Mouse (Mus musculus) layer of hippocampus, postnatal 25 days (tissue): ENCODE measurements around the gene Rbmx. TPM values are rescaled to one million over a fixed set of nuclear protein-coding genes. Genes with fewer than 3 reads are reported as not detected.

Source experiments
- DNase-seq, 2 experiments: peaks; one replicate each; pipeline ENCODE4 v3.0.0; 2022; ENCODE audit warnings: mixed read lengths in 2 of 2, low spot score in 1 of 2; ENCODE audit errors: extremely low spot score in 1 of 2
- total RNA-seq, 2 experiments: library from RNA; stranded (reverse); gene quantifications; 2 replicates each; pipeline ENCODE4 v1.2.3; 2021

Gene Rbmx
- total RNA-seq, result 10 to 100 TPM; 55.0 to 68.0 TPM

DNA sequence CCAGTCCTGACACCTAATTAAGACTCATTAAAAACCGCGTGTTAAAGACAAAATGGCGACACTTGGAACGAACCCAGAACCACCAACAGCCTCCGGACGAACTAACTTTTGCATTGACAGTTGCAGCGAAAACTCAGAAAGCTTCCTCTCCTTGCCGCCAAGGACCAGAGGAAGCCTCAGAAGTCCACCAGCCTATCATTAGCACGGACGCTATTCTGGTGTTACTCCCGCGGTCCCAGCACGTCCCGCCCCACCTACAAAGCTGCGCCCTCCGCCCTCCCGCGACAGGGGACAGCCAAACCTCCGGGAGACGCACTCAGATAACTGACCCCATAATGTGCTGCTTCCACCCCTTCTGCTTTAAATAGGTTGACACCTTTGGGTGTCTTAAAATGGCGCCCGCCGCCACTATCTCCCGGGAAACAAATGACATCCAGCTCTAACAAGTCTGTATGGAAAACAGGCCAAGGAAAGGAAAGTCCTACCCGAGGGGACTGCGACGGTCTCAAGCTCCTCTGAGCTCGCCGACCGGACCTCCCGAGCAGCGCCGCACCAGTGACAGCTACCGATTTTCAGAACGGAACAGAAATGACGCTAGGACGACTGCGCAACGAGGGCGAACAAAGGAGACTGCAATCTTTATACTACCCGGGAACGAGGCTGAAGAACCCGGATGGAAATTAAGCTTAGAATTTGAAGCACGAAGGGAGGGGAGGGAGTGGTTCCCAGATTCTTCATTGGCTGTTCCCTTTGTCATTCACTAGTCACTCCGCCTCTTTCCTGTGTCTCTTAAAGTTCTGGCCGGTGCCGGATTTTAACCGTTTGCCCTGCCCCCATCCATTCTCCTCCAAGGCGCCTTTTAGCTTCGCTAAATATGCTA is at the start of gene Rbmx:
Gene Rbmx (minus strand): TSS at position 670 of the 880 bp plus-strand sequence.
- DNase-seq, result peak; percentile 68 to 70

DNA sequence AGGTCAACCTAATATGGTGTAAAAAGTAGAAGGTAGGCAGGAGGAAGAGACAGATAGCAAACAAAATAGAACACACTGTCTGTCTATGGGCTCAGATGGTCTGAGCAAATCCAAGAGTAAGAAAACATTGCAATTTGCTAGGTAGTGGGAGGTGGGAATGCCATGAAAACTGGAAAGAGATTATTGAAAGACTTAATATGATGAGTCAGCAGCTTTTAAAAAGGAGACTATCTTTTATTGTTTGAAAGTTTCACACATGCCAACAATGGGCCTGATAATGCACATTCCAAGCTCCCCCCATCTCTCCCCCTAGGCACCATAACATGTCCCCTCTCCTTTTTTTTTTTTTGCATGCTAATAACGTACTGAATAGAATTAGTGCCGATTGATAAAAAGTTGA is 41.1 kb upstream of the Rbmx start:
- DNase-seq, result no peak

DNA sequence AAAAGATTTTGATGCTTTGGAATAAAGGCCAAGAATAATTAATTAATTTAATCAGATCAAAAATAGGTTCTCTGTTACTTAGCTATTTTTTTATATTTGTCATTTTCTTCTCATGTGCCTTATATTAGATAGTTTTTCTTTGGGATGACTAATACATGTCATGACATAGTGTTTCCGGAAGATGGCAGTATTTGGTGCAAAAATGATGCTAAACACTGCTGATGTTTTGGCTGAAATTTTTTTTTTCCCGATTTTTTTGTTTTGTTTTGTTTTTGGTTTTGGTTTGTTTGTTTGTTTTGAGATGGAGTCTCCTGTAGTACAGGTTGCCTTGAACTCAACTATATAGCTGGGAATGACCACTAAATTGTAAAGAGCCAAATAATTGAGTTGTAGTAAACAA is 38.8 kb upstream of the Rbmx start:
- no peak for DNase-seq

DNA sequence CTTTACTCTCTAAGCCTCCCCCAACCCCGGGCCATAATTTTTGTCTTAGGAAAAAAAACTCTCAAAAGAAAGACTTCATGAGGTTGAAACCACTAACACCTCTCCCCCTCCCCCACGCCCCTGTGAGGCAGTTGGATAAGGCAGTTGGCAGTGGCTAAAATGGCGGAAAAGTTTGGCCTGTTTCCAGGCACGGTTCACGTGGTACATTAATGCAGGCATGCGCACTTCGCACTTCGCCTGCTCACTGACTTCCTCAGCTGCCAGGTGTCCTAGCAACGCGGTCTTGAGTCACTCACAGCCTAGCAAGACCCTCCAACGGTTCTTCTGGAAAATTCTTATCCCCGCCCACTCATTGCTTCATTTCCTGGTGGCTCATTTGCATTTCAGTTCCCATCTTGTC is 15.9 kb upstream of the Rbmx start, which contains the start of gene Gm364:
Gene Gm364 (plus strand): TSS at position 386 of the 400 bp plus-strand sequence.
- DNase-seq, result no peak

DNA sequence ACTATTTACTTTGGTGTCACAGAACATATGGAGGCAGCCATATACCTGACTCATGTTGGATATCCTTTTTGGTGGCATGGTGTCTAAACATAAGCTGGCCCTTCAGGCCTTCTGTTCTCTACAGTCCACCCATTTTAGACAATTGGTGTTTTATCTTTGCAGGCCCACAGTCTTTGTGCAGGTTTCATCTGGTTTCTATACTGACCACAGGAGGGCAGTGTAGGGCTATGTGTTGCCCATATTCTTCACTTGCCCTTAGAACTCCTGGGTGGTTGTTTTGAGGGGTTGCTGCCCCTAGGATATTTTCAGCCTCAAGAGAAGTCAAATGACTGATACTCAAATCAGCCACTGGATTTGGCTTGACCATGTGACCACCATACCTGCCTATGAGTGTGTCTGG is 10.8 kb upstream of the Rbmx start:
- no peak for DNase-seq

DNA sequence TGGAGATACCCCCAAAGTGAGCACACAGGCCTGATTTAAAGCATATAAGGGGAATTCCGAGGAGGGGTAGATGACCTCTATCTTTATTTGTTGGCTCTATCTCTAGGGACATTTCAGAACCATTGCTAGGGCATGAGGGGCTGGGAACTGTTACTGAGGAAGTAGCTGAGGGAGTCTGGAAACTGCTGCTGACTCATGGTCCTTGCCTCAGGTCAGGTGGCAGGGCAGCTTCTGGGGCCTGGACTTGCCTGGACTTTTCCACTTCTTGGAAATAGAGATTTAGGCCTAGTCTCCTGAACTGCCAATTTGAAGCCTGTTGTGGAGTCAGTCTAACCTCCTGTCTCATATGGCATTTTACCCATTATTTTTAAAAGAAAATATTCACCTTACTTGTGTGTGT is 8.6 kb upstream of the Rbmx start:
- no peak for DNase-seq

DNA sequence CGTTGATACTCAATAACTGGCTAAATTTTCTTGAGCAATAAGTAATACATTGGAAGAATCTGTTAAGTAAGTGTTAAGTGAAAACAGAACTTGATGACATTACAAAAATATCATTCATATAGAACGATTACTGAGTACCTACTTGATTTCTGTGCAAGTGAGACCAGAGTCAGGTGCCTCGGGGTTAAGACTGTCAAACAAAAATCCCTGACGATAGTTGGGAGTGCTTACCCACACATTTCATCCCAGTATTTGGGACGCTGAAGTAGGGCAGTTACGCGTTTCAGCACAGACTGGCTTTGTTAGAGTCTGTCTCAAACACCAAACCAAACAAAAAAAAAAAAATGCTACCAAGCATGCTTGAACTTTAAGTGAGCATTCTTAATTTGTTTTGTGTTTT is 576 bp upstream of the Rbmx start:
- DNase-seq, result no peak

DNA sequence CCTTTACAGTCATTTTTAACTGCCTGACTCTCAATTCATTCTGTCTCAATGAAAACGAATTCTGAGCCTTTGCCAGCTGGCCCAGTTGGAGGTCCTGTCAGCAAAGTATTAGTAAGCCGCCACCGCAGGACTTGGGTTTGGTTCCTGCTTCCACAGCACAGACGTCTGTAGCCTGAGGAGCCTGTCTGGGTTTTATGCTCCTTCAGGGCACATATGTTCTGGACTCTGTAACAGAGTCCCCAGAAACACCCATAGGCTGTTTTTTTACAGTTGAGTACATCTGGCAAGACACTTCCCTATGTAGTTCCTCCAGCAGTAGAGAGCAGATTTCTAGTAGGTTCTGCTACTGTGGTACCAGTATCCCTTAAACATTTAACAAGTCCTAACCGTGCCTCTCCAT is 11.9 kb downstream of the Rbmx start:
- no peak for DNase-seq

DNA sequence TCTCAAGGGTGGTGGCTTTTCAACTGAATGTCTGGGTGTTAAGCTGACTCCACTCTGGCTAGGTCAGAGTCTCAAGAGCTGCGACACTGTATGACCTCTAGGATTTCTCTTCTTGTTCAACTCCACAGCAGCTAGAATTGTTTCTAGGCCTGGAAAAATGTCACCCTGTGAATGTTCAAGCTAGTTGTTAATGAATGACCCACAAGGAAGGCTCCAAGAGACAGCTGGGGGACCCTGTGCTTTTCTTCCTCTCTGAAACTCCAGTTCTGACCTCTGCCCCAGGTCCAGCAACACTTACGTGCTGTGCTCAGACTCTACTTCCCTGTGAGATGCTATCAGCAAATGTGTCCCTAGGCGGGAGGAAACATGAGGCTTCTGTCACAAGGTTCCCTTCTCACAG is 14.3 kb downstream of the Rbmx start:
- DNase-seq, result no peak

DNA sequence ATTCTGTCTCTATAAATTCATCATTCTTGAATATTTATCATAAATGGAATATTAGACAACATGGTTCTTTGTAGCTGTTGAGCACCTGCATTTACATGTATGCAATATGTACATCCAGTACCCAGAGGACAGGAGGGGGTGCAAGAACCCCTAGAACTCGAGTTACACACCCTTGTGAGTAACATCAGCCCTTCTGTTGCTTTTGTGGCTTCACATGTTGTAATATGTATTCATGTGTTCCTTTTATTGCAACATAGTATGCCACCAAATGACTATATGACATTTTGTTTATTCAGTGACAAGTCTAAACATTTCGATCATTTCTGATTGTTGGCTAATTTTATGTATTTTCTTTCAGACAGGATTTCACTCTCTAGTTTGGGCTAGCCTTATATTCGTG is 15.7 kb downstream of the Rbmx start:
- no peak for DNase-seq

DNA sequence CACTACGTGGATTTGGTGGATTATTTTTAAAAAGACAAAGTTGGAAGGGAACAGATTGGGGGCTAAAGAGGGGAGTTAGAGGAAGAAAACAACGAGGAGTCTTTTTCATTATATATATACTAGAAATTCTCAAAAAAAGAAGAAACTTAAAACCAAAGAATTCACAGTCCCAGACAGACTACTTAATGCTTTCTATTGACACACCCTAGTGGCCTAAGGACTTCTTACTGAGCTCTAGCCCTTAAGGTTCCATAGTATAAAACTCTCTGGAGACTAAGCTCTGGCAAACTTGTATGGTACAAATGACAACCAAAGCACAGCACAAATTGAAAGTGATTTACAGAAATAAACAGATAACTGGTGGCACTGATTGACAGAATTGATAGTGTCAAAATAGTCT is 18.8 kb downstream of the Rbmx start:
- no peak for DNase-seq

DNA sequence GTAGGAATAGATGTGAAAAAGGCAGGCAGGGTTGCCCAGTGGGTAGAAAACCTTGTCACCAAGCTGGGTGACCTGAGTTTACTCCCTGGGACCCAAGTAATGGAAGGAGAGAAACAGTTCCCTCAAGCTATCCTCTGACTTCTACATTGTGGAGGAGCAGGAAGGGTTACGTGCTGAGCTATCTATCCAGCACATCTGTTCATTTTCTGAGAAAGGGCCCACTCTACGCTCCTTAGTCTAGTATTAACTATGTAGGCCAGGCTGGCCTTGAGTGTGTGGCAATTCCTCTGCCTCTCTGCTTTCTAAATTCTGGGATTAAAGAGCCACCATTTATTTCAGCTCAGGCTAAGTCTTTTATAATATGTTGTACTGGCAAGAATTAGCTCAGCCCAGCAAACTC is 19.3 kb downstream of the Rbmx start:
- no peak for DNase-seq

DNA sequence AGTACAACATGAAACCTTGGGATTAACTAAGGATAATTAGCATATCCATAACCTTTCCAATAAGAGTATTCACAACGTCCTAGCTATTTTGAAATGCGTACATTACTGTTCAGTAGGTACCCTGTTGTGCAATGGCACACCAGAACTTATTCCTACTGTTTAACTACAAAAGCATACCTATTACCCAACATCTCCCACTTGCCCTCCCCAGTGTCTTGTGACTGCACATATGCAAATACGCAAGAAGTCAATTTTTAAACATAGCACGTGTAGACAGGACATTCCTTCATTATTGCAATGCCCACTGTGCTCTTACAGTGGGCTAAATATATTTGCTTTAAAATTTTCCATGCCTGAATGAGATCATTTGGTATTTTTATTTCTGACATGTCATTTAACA is 19.9 kb downstream of the Rbmx start:
- DNase-seq, result no peak

DNA sequence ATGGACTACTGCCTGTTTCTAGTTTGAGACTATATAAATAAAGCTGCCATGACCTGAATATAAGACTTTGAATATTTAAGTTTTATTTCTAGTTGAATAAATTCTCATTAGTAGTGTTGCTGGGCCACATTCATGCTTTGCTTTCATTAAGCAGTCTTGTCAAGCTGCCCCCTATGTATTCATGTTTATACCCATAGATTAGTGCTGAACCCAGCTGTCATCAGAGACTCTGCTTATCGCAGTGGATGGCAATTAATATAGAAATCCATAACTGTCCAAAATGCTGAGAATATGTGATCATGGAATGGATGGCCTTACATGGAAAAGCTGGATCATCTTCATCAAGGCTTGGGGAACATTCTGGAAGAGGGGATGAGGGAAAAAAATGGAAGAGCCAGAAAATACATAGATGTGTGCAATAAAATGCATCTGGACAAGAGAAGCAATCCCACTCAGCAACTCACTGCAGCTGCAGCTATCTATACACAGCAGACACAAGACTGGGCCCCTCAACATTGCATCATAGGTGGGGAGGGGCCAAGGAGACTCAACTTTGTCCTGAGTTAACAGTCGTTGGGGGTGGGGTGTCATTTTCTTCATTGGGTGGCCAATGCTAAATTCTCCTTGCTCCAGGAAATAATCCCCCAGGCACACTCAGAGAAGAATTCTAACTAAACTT is 27.8 kb downstream of the Rbmx start:
- DNase-seq, result no peak

DNA sequence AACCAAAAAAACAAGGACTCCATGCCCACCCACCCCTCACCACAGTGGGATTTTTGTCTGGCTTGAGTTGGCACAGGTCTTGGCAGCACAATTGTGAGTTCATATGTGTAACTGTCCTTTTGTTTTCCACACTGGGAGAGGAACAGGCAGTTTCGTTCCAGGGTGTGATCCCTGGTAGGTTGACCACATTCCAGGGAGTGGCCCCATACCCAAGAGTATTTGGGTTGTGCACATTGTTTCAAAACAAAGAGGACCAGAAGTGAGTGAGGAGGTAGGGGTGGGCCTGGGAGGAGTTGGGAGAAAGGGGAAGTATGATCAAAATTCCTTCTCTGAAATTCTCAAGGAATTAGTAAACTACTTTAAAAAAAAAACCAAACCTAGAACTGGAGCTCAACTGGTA is 33.5 kb downstream of the Rbmx start:
- no peak for DNase-seq

DNA sequence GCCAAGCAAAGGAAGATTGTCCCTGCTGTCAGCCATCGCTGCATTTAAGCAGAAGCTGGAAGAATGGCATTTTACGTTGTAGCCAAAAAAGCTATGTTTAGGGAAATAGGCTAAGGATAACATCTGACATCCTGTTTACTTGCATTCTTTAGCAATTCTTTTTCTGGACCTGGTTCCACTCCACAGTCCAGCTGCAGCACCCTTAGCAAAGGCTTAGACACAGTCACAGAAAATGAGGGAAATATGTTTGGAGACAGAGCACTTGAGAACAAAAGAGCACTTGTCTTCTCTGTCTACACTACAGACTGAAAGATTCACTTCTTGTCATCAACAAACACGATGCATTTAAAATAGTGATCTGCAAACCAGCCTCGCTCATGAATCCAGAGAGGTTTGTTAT is 53.6 kb downstream of the Rbmx start:
- DNase-seq, result no peak

DNA sequence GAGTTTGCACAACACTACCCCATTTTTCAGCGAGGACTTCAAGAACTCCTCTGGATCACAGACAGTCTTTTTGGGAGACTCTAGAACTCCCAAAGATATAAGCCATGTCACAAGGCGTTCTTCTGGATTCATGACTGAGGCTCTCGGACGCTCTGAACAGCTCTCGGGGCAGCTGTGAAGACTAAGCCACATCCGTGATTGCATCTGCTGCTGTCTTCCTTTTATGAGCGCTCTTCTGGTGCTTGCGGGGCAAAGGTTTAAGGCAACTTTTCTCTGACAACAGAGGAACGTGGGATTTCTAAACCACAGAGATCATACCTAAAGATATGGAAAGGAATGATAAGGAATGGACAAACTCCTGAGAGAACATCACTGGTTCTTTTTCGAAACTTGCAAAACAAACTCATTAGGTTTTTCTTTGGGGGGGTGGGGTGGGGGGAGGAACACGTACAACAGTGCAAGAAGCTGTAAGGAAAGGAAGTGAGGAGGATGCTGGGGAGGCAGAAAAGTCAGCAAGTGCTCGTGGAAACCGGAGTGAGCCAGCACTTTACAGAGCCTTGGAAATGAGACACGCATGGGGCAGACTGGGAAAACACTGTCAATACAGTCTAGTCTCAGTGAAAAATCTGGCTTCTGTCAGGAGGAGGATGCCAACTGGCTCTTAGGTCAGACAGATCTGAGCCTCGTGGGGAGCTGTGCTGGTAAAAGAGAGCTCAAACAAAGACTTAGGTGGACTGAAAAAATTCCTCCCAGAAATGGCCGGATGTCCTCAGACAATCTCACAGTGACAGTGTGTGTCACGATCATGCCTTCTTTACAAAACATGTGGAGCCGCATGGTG is 54.2 kb downstream of the Rbmx start, which contains the start of gene Arhgef6:
Gene Arhgef6 (minus strand): TSS at position 359 of the 841 bp plus-strand sequence.
- no peak for DNase-seq

DNA sequence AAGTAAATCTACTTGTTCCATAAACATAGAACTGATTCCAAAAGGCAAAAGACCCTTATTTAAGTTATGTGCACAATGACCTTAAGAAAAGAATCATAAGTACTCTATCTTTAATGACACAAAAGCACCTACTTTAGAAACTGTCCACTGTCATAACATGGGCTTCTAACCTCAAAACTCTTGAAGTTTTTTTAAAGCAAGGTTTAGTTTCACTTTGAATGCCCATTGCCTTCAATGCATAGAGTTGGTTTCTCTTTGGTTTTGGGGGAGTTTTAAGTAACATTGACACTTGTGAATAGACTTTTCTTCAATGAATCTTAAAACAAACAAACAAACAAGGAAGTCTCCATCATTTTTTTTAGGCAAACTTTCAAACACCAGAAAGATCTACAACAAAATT is 55.3 kb downstream of the Rbmx start:
- no peak for DNase-seq

DNA sequence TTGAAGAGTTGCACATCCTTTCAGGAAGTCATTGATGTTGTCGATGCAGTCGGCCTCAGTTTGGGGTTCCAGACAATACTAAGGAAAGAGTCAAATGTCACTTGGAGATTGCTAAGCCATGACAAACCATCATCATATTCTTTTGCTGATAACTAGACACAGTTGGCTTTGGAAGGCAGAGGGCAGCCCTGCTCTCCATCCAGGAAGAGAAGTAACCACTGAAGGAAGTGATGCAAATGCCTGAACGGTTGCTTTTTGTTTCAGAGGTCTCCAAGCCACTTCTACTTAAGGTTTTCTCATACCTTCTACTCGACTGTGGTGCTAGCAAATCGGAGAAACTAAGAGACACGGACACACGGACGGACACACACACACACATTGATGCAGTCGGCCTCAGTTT is 55.9 kb downstream of the Rbmx start:
- no peak for DNase-seq

DNA sequence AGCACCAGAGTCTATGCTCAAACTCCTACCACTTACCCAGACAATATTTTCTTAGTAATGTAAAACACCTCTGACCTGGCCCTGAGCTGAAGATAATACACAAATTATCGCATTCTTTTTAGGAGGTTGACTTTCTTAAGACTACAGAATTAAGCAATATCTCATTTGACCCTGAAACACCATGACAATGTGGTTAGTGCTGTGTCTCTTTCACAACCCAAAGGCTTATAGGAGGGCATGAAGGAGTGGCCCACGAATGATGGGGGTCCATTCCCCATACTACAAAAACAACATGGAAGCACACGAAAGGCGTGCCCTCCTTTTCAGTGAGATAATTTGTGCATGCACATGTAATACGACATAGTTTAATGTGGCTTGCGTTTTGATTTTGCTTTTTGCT is 57.5 kb downstream of the Rbmx start:
- no peak for DNase-seq
